Mouse (Mus musculus) ES-Bruce4 (cell line): ENCODE data around the gene Ppp1r1b.

Experiments used
- CTCF ChIP-seq: IDR thresholded peaks from one replicate; pipeline ENCODE4 v1.8.1; 2011; ENCODE audit warnings: low read depth, low read length
- EP300 ChIP-seq: IDR thresholded peaks from 2 replicates; pipeline ENCODE4 v1.6.1; 2011; ENCODE audit warnings: low read depth, low read length; ENCODE audit not compliant: insufficient read depth
- POLR2A ChIP-seq: IDR thresholded peaks from one replicate; pipeline ENCODE4 v1.8.1; 2011; ENCODE audit warnings: low read length; ENCODE audit not compliant: insufficient read depth

GRCm38 (mm10) chr11:98319944-98320343, 28.3 kb upstream of the Ppp1r1b start:
- TF ChIP-seq POLR2A (no peak), CTCF (no peak), EP300 (no peak)
